Mouse (Mus musculus) layer of hippocampus, adult 2 months (tissue): ENCODE data around the gene Odf3l2. TPM values are rescaled to one million over a fixed set of nuclear protein-coding genes. Genes with fewer than 3 reads are reported as not detected.

Experiments used
- DNase-seq, 2 experiments: peaks; one replicate each; pipeline ENCODE4 v3.0.0; 2022; ENCODE audit warnings: low spot score in 2 of 2
- H3K27ac ChIP-seq: fragments of 200-600 bp; 2 replicates; pipeline ENCODE4 v1.8.1; 2022
- H3K4me3 ChIP-seq: fragments of 200-600 bp; 2 replicates; pipeline ENCODE4 v1.8.1; 2022; ENCODE audit warnings: mild to moderate bottlenecking
- CTCF ChIP-seq: fragments of 200-600 bp; conservative IDR thresholded peaks from 2 replicates; pipeline ENCODE4 v1.8.1; 2022; ENCODE audit warnings: antibody characterized with exemption, mild to moderate bottlenecking, moderate library complexity
- total RNA-seq, 2 experiments: library from RNA; stranded (reverse); gene quantifications; 2 replicates each; pipeline ENCODE4 v1.2.3; 2021

Gene Odf3l2
- total RNA-seq, 2 experiments from 2014 or later: 0.29 to 0.38 TPM

DNA sequence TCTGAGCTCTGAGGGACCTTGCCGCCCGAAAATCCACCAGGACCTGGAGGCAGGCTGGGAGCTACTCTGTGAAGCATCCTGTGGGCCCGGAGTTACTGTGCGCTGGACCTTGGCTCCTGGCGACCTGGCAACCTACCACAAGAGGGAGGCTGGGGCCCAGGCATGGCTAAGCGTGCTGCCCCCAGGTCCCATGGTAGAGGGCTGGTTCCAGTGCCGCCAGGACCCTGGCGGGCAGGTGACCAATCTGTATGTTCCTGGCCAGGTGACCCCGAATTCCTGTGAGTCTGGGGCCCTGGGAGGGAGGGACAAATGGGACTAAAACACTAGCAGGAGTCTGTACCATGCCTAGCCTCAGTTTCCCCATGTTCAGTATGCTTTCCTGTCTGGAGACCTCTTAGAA, 21.0 kb upstream of the Odf3l2 start:
- DNase-seq: no peak
- no peak for TF ChIP-seq CTCF
- Histone ChIP-seq H3K27ac (no peak overlapping the region), H3K4me3 (no peak overlapping the region)

DNA sequence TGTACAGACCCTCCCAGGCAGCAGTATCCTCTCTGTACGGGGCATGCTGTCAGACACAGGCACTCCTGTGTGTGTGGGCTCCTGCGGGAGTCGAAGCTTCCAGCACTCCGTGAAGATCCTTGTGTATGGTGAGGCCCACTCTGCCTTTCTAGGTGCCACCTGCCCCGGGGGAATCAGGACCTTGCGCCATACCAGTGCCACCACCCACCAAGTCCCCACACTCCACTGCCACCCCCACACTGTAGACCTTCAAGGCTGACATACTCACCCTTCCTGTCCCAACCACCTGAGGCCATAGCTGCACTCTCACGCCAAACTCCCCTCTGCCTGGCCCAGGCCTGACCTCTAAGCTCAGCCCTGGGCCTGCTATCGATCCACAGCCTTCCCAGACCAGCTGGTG, 19.5 kb upstream of the Odf3l2 start:
- Histone ChIP-seq H3K27ac (no peak overlapping the region), H3K4me3 (no peak overlapping the region)
- TF ChIP-seq CTCF: no peak
- DNase-seq: no peak

GRCm38 (mm10) chr10:79664131-79664665, 18.7 kb upstream of the Odf3l2 start, which contains the start of gene Madcam1:
TSS of gene Madcam1 (plus strand) at chr10:79664559.
- no peak within 1 kb of the TSS for H3K27ac ChIP-seq
- DNase-seq: peak in 1 of 2 experiments; percentile 74
- no peak within 1 kb of the TSS for H3K4me3 ChIP-seq
- peak; percentile 95 for TF ChIP-seq CTCF

DNA sequence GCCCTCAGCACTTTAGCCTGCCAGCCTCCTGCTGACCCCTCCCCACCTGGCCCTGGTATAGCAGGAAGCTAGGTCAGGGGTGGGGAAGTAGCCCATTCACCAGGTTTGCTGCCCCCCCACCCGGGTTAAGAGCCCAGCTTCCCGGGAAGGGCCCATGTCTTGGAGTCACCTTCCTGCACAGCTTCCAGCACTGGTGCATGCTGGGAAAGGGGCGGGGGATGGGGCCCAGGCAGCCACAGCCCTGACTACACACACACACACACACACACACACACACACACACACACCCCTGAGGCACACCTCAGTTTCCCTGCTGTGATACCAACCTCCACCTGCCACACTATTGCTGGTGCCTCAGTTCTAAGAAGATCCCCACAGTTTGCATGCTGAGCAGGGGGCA, 16.3 kb upstream of the Odf3l2 start:
- DNase-seq: no peak
- no peak overlapping the region for H3K27ac ChIP-seq
- no peak for TF ChIP-seq CTCF
- no peak overlapping the region for H3K4me3 ChIP-seq

DNA sequence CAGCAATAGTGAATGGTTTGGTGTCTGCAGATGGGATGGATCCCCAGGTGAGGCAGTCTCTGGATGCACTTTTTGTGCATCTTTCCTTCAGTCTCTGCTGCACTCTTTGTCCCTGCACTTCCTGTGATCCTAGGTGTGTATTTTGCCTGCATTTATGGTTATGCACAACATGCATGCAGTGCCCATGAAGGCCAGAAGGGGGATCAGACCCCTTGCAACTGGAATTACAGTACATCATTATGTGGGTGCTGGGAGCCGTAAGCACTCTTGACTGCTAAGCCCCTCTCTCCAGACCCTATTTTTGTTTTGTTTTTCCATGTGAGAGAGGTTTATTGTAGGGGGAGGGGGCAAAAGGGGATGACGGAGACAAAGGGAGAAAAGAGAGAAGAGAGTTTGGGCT, 14.8 kb upstream of the Odf3l2 start:
- DNase-seq: no peak
- TF ChIP-seq CTCF: peak; percentile 61
- Histone ChIP-seq H3K27ac (no peak overlapping the region), H3K4me3 (no peak overlapping the region)

DNA sequence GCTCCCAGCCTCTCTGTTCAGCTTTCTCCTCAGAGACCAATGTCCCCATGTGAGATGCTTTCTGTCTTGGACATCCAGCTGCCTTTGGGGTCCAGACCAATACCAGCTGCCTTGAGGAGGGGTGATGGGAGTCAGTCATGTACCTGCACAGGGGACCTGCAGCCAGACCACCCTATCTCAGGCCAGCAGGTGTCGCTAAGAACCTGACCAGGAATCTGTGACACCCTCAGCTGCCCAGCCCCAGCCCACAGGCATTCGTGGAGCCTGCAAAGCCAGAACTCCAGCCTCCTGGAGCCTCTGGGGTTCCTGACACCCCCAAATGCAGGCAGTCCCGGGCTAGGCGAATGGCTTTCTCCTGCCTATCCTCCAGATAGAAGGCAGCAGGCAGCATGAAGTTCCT, 13.3 kb upstream of the Odf3l2 start:
- DNase-seq: no peak
- H3K27ac ChIP-seq: no peak overlapping the region
- no peak overlapping the region for H3K4me3 ChIP-seq
- peak; percentile 42 for TF ChIP-seq CTCF

DNA sequence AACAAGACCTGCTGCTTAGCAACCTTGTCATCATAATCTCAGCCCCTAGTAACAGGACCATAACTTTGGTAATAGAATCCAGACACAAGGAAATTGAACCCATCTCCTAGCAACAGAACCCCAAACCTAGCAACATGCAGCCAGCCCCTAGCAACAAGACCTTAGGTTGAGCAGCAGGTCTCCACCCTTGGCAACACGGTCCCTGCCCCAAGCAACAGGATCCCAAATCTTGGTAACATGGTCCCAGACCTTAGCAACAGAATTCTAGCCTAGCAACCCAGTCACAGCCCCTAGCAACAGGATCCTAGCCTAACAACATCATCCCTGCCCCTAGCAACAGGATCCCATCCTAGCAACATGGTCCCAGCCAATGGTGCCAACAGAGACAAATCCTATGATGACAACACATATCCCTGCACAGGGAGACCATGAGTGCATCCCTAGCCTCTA, 9.4 kb upstream of the Odf3l2 start:
- DNase-seq: peak; percentile 55 to 78
- H3K4me3 ChIP-seq: no peak overlapping the region
- H3K27ac ChIP-seq: peak overlapping the region; percentile 93
- no peak for TF ChIP-seq CTCF

- H3K4me3 ChIP-seq: no peak overlapping the region
- no peak for DNase-seq
- TF ChIP-seq CTCF: no peak
- no peak overlapping the region for H3K27ac ChIP-seq
Measured at GRCm38 (mm10) chr10:79652789-79653188, 7.3 kb upstream of the Odf3l2 start.

DNA sequence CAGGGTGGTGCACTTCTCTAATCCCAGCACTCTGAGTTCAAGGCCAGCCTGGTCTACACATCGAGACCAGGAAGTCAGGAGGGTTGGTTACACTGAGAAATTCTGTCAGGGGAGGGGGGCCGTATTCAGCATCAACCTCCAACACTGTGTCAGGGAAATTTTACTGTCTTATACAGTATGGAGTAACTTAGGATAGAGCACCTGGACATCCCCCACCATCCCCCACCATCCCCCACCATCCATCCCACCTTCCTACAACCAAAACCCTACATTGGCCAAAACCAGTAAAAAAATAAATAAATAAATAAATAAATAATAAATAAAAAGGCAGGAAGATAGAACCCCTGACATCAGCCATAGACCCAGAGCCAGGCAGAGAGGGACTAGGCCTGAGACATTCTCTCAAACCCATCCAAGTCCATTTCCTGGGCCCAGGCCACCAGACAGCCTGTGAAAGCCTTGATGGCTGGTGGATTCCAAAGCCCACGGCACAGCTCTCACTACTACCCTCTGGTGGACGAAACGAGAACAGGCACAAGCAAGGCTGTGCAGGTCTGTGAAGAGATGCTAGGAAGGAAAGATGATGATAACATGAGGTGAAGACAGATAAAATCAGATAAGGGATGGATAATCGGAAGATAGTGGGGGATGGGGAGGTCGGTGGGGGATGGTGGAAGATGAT, 3.7 kb upstream of the Odf3l2 start:
- peak; percentile 84 for TF ChIP-seq CTCF
- DNase-seq: peak; percentile 81 to 90
- Histone ChIP-seq H3K27ac (no peak overlapping the region), H3K4me3 (no peak overlapping the region)

DNA sequence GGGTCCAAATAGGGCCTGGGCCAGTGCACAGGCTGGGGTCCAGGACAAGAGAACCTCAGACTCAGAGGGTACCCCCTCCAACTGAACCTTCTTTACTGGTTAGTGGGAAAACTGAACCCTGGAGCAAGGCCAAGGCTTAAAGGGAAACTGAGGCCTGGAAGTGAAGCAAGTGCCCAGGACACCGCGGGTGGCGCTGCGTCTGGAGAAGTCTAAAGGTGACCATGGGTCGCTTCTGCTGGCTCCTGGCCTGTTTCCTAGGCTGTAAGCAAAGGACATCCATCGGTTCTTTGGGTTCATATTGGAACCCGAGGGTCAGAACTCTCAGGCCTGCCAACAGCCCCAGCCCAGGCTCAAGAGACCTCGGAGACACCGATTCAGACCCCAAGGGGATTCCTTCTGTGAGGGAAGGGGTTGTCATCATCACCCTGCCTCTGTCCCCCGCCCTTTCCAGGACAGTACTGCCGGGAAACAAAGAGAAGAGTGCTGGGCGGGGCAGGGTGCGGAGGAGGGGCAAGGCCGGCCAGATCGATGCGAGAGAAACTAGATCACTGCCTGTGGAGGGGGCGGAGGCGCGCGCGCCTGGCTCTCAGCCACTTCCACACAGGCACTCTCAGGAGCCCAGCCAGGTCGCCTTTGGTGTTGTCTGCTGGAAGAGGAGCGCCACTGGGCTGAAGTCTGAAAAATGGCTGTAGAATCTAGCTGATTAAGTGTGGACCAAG, 6.9 kb downstream of the Odf3l2 start:
- peak; percentile 55 to 62 for DNase-seq
- no peak for TF ChIP-seq CTCF
- Histone ChIP-seq H3K27ac (peak overlapping the region; percentile 98), H3K4me3 (peak overlapping the region; percentile 75)

- H3K27ac ChIP-seq: peak within 1 kb of the TSS; percentile 98
- TF ChIP-seq CTCF: no peak
- peak; percentile 85 to 86 for DNase-seq
- H3K4me3 ChIP-seq: peak within 1 kb of the TSS; percentile 75
Measured at GRCm38 (mm10) chr10:79637128-79638110, 8.1 kb downstream of the Odf3l2 start, which contains the start of gene Shc2. TSS of gene Shc2 (minus strand) at chr10:79637918.

DNA sequence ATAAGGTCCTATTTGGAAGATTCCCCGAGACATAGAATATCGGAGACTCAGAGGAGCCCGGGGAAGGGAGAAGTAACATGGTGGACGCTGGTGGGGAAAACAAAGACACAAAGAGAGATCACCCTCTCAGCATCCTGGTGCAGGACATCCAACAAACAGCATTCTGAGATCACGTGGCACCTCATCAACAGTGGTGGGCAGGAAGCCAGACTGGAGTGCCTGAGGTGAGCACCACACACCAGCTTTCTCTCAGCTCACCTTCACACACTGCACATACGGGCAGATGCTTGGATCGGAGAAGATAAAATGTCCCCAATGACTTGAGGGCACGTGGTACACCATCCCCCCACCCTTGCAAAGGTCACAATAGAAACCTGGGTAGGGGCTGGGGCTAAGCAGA, 9.3 kb downstream of the Odf3l2 start:
- DNase-seq: no peak
- H3K4me3 ChIP-seq: peak overlapping the region; percentile 75
- H3K27ac ChIP-seq: peak overlapping the region; percentile 98; the same call in 1 of the 2 replicates
- TF ChIP-seq CTCF: no peak
